Mouse (Mus musculus) lung, adult 2 months (tissue): ENCODE results near the gene Tbc1d23.

ENCODE experiments used
- CTCF ChIP-seq: fragments of 200-500 bp; IDR thresholded peaks from 2 replicates; pipeline ENCODE4 v1.5.1; 2011; ENCODE audit warnings: mild to moderate bottlenecking, low read length, control low read depth; ENCODE audit not compliant: insufficient read depth
- POLR2A ChIP-seq: fragments of 200-500 bp; IDR thresholded peaks from 2 replicates; pipeline ENCODE4 v1.6.1; 2011; ENCODE audit warnings: low read depth, mild to moderate bottlenecking, control low read depth, low read length, borderline replicate concordance; ENCODE audit errors: extremely low read depth

DNA sequence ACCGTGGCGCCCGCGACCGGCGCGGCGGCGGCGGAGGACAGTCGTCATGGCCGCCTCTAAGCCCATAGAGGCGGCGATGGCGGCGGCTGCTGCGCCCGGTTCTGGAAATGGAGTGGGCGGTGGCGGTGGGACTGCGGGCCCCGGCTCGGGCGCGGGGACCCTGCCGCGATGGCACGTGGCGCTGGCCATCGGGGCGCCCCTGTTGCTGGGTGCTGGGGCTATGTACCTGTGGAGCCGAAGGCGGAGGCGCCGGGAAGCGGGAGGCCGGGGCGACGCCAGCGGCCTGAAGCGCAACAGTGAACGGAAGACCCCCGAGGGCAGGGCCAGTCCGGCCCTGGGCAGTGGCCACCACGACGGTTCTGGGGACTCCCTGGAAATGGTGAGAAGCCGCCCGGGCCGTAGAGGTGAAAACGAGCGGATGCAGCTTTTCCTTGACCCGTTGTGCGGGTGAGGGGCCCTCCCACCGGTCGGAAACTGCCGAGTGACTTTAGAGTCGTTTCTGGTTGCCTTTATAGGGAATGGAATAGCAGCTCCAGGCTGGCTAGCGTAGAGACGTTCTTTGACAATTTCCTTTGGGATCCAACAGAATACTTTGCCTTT is 109.4 kb downstream of the Tbc1d23 start:
- TF ChIP-seq CTCF, result no peak
- no peak for TF ChIP-seq POLR2A
